Mouse (Mus musculus) lung, postnatal 14 days (tissue): ENCODE data around the gene Uso1.
A peak's percentile ranks its signal among the peaks of the same experiment; 100 is the strongest.
"Not testable (repeated sequence)": the region's sequence is repeated elsewhere in the genome, so short reads cannot be mapped to it uniquely, and the experiment has no call there.

Source experiments
- DNase-seq: peaks from one replicate; pipeline ENCODE4 v3.0.0; 2021

Gene Uso1

GRCm38 (mm10) chr5:92127751-92128150 lies 10.0 kb upstream of the Uso1 start:
- DNase-seq = no peak

GRCm38 (mm10) chr5:92128570-92128969 lies 9.2 kb upstream of the Uso1 start:
- peak; percentile 37 for DNase-seq

- no peak for DNase-seq
Measured at GRCm38 (mm10) chr5:92129321-92129768, 8.4 kb upstream of the Uso1 start.

- DNase-seq = no peak
Measured at GRCm38 (mm10) chr5:92130040-92130682, 7.6 kb upstream of the Uso1 start.

GRCm38 (mm10) chr5:92132127-92132526 lies 5.6 kb upstream of the Uso1 start:
- DNase-seq = no peak

GRCm38 (mm10) chr5:92133006-92133405 lies 4.7 kb upstream of the Uso1 start:
- DNase-seq = not testable (repeated sequence)

- no peak for DNase-seq
Measured at GRCm38 (mm10) chr5:92134934-92135333, 2.8 kb upstream of the Uso1 start.

- no peak for DNase-seq
Measured at GRCm38 (mm10) chr5:92136536-92137238, 1.1 kb upstream of the Uso1 start.

- DNase-seq = peak; percentile 39
Measured at GRCm38 (mm10) chr5:92138093-92138621, 419 bp downstream of the Uso1 start.

- DNase-seq = no peak
Measured at GRCm38 (mm10) chr5:92139191-92139590, 1.5 kb downstream of the Uso1 start.

- no peak for DNase-seq
Measured at GRCm38 (mm10) chr5:92141696-92142095, 4.0 kb downstream of the Uso1 start.

- no peak for DNase-seq
Measured at GRCm38 (mm10) chr5:92142481-92142880, 4.7 kb downstream of the Uso1 start.

GRCm38 (mm10) chr5:92143665-92144064 lies 5.9 kb downstream of the Uso1 start:
- DNase-seq = no peak

GRCm38 (mm10) chr5:92144954-92145708 lies 7.4 kb downstream of the Uso1 start:
- no peak for DNase-seq

- no peak for DNase-seq
Measured at GRCm38 (mm10) chr5:92148248-92148647, 10.5 kb downstream of the Uso1 start.

GRCm38 (mm10) chr5:92149330-92149982 lies 11.7 kb downstream of the Uso1 start:
- no peak for DNase-seq

- DNase-seq = no peak
Measured at GRCm38 (mm10) chr5:92154861-92155260, 17.1 kb downstream of the Uso1 start.

GRCm38 (mm10) chr5:92165976-92166375 lies 28.2 kb downstream of the Uso1 start:
- DNase-seq = no peak

- no peak for DNase-seq
Measured at GRCm38 (mm10) chr5:92183071-92183830, 45.5 kb downstream of the Uso1 start.

- no peak for DNase-seq
Measured at GRCm38 (mm10) chr5:92188881-92189483, 51.2 kb downstream of the Uso1 start.

GRCm38 (mm10) chr5:92195716-92196115 lies 58.0 kb downstream of the Uso1 start:
- peak; percentile 48 for DNase-seq
